Mouse (Mus musculus) lung, embryonic 14.5 days (tissue): Measurements from ENCODE around the gene Hacd4. TPM values are rescaled to one million over a fixed set of nuclear protein-coding genes. Genes with fewer than 3 reads are reported as not detected.
A peak's percentile ranks its signal among the peaks of the same experiment; 100 is the strongest.

ENCODE experiments used
- ATAC-seq: fragments of 200-750 bp; cut with Nextera tagmentation; 2 replicates; pipeline ENCODE4 v1.8.0; 2017; ENCODE audit warnings: mild to moderate bottlenecking, moderate TSS enrichment, moderate library complexity; ENCODE audit not compliant: insufficient read depth
- DNase-seq: peaks from one replicate; pipeline ENCODE4 v3.0.0-alpha.2; 2015
- H3K27ac ChIP-seq: fragments of 300-500 bp; sonication (generic); 2 replicates; pipeline ENCODE4 v1.5.1; 2014; ENCODE audit warnings: low read depth, mild to moderate bottlenecking, moderate library complexity
- H3K27me3 ChIP-seq: fragments of 300-500 bp; sonication (generic); 2 replicates; pipeline ENCODE4 v1.6.1; 2014; ENCODE audit warnings: low read length, control low read depth; ENCODE audit not compliant: insufficient read depth
- H3K36me3 ChIP-seq: fragments of 300-500 bp; sonication (generic); 2 replicates; pipeline ENCODE4 v1.6.1; 2014; ENCODE audit warnings: control low read depth; ENCODE audit not compliant: insufficient read depth
- H3K4me1 ChIP-seq: fragments of 300-500 bp; sonication (generic); 2 replicates; pipeline ENCODE4 v1.6.1; 2014; ENCODE audit warnings: antibody characterized with exemption, control low read depth; ENCODE audit not compliant: insufficient read depth
- H3K4me2 ChIP-seq: fragments of 300-500 bp; sonication (generic); 2 replicates; pipeline ENCODE4 v1.6.1; 2014; ENCODE audit warnings: mild to moderate bottlenecking
- H3K4me3 ChIP-seq: fragments of 300-500 bp; sonication (generic); 2 replicates; pipeline ENCODE4 v1.5.1; 2014; ENCODE audit warnings: low read depth, low read length
- H3K9ac ChIP-seq: fragments of 300-500 bp; sonication (generic); 2 replicates; pipeline ENCODE4 v1.6.1; 2014
- H3K9me3 ChIP-seq: fragments of 300-500 bp; sonication (generic); 2 replicates; pipeline ENCODE4 v1.6.1; 2016; ENCODE audit warnings: low read depth, low read length, control low read depth
- CTCF ChIP-seq: IDR thresholded peaks from 2 replicates; pipeline ENCODE4 v1.5.1; 2016; ENCODE audit warnings: antibody characterized with exemption, low read depth
- WGBS: fragments of 180-500 bp; shearing (Covaris S2); extraction: QIAGEN DNeasy Blood & Tissue Kit; methylation state at CpG from one replicate; pipeline ENCODE4 v1.1.7; 2014; 5-methylcytosine and 5-hydroxymethylcytosine counted together
- polyA plus RNA-seq: library from polyadenylated mRNA; unstranded; fragments of >200 nt; fragmentation: Nextera tagmentation; extraction: Ambion mirVana; gene quantifications from 2 replicates; pipeline ENCODE4 v1.2.1, GENCODE M21; 2014

Hacd4 gene
- polyA plus RNA-seq, 1 experiment from 2014 or later, result 9.3 TPM

DNA sequence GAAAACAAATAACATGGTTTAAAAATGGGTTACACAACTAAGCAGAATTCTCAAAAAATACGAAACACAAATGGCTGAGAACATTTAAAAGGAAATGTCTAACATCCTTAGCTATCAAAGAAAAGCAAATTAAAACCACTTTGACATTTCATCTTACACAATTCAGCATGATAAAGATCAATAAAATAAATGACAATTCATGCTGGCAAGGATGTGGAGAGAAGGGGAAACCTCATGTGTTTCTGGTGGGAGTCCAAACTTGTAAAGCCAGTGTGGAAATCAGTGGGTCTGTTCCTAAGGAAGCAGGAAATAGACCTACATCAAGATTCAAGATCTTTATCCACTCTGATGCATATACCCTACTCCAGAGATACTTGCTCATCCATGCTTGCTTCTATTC, 19.4 kb upstream of the Hacd4 start:
- 88% methylated on average over 1 of the region's 1 CpGs for WGBS

DNA sequence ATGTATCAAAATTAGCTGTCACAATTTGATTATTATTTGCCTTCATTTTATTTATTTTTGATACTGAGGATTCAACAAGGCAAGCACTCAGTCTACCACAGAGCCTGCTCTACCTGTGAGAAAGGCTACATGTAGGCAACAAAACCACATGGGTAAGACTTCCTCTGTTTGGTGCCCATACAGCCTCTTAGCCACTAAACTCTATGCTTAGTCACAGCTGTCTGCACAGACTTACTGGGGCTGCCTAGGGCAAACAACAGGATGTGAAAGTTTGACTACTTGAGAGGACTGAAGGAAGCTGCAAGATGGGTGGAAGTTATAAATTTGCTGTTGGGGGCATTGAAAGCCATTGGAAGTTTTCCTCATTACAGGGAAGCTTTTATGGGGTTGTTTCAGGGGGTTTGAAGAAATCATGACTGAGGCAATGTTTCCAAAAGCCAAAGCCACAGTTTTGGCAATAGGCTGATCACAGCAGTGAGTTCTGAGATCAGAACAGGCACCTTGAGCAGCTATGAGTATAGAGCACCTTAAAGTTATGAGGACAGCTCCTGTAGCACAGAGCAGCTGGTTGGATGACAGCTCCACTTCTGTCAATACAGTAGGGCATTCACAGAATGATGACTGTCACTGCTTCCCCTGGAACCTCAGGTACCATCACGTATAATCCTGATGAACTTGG, 11.5 kb upstream of the Hacd4 start:
- WGBS, result 87% methylated on average over 1 of the region's 1 CpGs
- ATAC-seq, result no peak
- no peak for TF ChIP-seq CTCF
- Histone ChIP-seq H3K9ac (no peak overlapping the region), H3K9me3 (no peaks in the 10 kb centered on the region), H3K4me3 (no peak overlapping the region), H3K36me3 (no peaks in the 10 kb centered on the region), H3K27me3 (no peaks in the 10 kb centered on the region), H3K4me2 (no peak overlapping the region), H3K27ac (no peak overlapping the region), H3K4me1 (no peaks in the 10 kb centered on the region)
- no peak for DNase-seq

More for the DNA sequence above, 19.4 kb upstream of the Hacd4 start:
- Histone ChIP-seq H3K9ac (no peak overlapping the region), H3K9me3 (no peaks in the 10 kb centered on the region), H3K4me2 (no peak overlapping the region), H3K4me1 (no peaks in the 10 kb centered on the region), H3K27me3 (no peaks in the 10 kb centered on the region), H3K36me3 (no peaks in the 10 kb centered on the region), H3K4me3 (no peak overlapping the region), H3K27ac (no peak overlapping the region)
- DNase-seq (no peak), ATAC-seq (no peak)
- TF ChIP-seq CTCF, result no peak

DNA sequence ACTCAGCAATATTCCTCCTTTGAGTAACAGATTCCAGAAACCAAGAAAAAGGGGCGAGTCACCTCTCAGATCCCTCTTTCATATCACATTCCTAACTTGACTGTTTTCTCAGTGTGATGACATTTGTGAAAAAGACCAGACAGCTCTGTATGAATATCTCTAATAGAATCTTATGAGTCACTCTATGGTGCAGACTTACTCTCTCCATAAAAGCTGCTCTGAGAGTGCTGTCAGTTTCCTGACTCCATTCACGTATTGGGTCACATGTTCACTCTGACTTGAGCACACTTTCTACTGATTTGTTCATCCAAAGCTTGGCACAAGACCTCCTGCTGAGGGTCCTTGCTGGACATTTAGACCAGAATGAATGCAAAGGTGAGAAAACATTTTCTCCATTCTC, 10.2 kb upstream of the Hacd4 start:
- ATAC-seq, result no peak
- Histone ChIP-seq H3K4me1 (no peaks in the 10 kb centered on the region), H3K9ac (no peak overlapping the region), H3K27me3 (no peaks in the 10 kb centered on the region), H3K36me3 (no peaks in the 10 kb centered on the region), H3K27ac (no peak overlapping the region), H3K4me3 (no peak overlapping the region), H3K9me3 (no peaks in the 10 kb centered on the region), H3K4me2 (no peak overlapping the region)
- TF ChIP-seq CTCF, result no peak
- no peak for DNase-seq
- WGBS, result 62% methylated on average over 2 of the region's 2 CpGs

DNA sequence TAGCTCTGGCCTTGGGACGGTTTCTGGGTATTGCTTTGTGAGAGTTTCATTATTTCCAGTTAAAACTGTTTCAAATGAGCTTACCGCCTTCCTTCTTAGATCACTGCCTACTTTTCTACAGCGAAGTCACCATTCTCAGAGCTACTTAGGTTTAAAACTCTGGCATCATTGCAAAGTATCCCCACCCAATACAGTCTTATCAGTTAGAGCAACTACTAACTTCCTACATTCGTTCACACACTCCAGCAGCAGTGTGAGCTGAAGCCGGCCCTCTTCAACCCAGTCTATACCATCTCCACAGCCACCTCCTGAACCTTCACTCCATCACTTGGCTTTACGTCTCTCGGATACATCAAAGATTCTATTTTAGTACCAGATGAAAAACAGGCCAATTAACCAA, 2.1 kb upstream of the Hacd4 start:
- Histone ChIP-seq H3K4me1 (peaks cover 3% of the 10 kb centered on the region; the same call in 1 of the 2 replicates), H3K9me3 (no peaks in the 10 kb centered on the region), H3K27me3 (no peaks in the 10 kb centered on the region), H3K9ac (no peak overlapping the region), H3K4me2 (no peak overlapping the region), H3K4me3 (no peak overlapping the region), H3K36me3 (no peaks in the 10 kb centered on the region), H3K27ac (no peak overlapping the region)
- DNase-seq (no peak), ATAC-seq (no peak)
- 86% methylated on average over 7 of the region's 7 CpGs for WGBS
- TF ChIP-seq CTCF, result no peak

DNA sequence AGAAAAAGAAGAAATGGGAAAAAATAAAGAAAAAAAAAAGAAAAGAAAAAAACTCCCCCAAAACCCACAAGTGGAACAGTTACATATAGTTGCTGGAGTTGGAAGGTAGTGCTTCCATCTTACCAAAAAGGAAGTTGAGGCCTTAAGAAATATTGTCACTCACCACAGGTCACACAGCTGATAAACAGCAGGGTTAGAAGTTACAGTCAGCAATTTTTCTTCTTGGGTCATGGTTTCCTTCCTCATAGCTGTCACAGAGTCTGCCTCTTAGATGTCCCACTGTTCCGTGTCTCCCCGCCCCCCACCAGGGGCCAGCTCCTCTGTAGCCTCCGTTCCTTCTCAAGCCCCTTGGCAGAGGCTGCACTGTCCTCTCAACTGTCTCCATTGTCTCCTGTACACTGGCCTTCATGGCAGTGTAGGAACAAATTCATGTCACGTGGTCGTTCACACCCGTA, 968 bp upstream of the Hacd4 start:
- H3K4me2 ChIP-seq, result no peak overlapping the region
- no peak overlapping the region for H3K4me3 ChIP-seq
- H3K9me3 ChIP-seq, result no peaks in the 10 kb centered on the region
- no peaks in the 10 kb centered on the region for H3K36me3 ChIP-seq
- no peak overlapping the region for H3K9ac ChIP-seq
- no peak for TF ChIP-seq CTCF
- no peak overlapping the region for H3K27ac ChIP-seq
- 65% methylated on average over 6 of the region's 6 CpGs for WGBS
- H3K27me3 ChIP-seq, result no peaks in the 10 kb centered on the region
- ATAC-seq (no peak), DNase-seq (no peak)
- peaks cover 3% of the 10 kb centered on the region; the same call in 1 of the 2 replicates for H3K4me1 ChIP-seq

DNA sequence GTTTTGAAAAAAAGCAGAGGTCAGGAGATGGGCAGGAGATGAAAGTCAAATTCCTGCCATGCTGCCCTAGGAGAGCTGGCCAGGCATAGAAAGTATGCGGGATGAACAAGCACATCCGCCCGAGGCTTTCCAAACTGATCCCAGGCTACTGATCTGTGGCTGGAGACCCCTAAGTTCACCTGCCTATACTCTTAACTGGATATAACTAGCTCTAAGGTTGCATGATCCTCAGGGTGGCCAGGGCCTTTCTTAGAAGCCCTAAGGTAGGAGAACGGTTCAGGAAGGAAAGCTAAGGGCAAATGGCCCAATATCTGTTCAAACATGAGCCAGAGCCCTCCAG, 232 bp upstream of the Hacd4 start:
- H3K36me3 ChIP-seq, result no peaks in the 10 kb centered on the region
- DNase-seq (no peak), ATAC-seq (no peak)
- no peaks in the 10 kb centered on the region for H3K9me3 ChIP-seq
- 0 out of 2 replicates have a peak overlapping the region, but pooled peaks have one; percentile 50 for H3K27ac ChIP-seq
- H3K4me1 ChIP-seq, result peaks cover 3% of the 10 kb centered on the region; the same call in 1 of the 2 replicates
- peak overlapping the region; percentile 58 for H3K9ac ChIP-seq
- H3K27me3 ChIP-seq, result no peaks in the 10 kb centered on the region
- no peak for TF ChIP-seq CTCF
- peak overlapping the region; percentile 43 for H3K4me3 ChIP-seq
- WGBS, result 14% methylated on average over 4 of the region's 4 CpGs
- peak overlapping the region; percentile 82 for H3K4me2 ChIP-seq

DNA sequence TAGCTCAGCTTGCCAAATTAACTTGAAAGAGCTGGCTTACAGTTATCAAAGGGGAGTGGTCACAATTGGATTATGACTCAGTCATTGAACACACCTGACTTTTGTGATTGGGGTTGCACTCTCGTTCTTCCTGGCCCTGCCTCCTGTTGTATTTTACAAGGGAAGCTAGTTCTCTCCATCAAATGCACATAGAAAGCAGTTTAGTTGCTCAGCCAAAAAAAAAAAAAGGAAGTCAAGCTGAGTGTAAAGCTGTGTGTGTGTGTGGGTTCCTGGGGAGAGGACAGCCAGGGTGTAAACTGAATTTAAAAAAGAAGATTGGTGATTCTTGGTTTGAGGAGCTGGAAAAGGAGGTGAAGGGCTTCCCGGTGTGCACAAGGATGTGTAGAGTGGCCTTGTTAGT, 811 bp downstream of the Hacd4 start:
- Histone ChIP-seq H3K27ac (no peak overlapping the region), H3K9me3 (no peaks in the 10 kb centered on the region), H3K4me2 (peak overlapping the region; percentile 82), H3K9ac (no peak overlapping the region), H3K36me3 (no peaks in the 10 kb centered on the region), H3K4me1 (peaks cover 3% of the 10 kb centered on the region; the same call in 1 of the 2 replicates), H3K4me3 (no peak overlapping the region; the same call in 1 of the 2 replicates), H3K27me3 (no peaks in the 10 kb centered on the region)
- no peak for TF ChIP-seq CTCF
- no peak for ATAC-seq
- DNase-seq, result no peak
- WGBS, result 32% methylated on average over 2 of the region's 2 CpGs
